Mouse (Mus musculus) hindbrain, embryonic 11.5 days (tissue): ENCODE results near the gene Siah2. TPM values are rescaled to one million over a fixed set of nuclear protein-coding genes. Genes with fewer than 3 reads are reported as not detected.
A peak's percentile ranks its signal among the peaks of the same experiment; 100 is the strongest.

Experiments
- ATAC-seq: fragments of 200-750 bp; cut with Nextera tagmentation; 2 replicates; pipeline ENCODE4 v1.8.0; 2017; ENCODE audit warnings: mild to moderate bottlenecking, moderate TSS enrichment, moderate library complexity; ENCODE audit not compliant: low FRiP score
- DNase-seq: peaks from one replicate; pipeline ENCODE4 v3.0.0-alpha.2; 2015; ENCODE audit warnings: low spot score
- H3K27ac ChIP-seq: fragments of 300-500 bp; sonication (generic); 2 replicates; pipeline ENCODE4 v1.5.1; 2014; ENCODE audit warnings: mild to moderate bottlenecking, low read depth, low read length
- H3K27me3 ChIP-seq: fragments of 300-500 bp; sonication (generic); 2 replicates; pipeline ENCODE4 v1.6.1; 2014; ENCODE audit warnings: mild to moderate bottlenecking, low read length, moderate library complexity, mixed read lengths; ENCODE audit not compliant: control insufficient read depth, insufficient read depth
- H3K36me3 ChIP-seq: fragments of 300-500 bp; sonication (generic); 2 replicates; pipeline ENCODE4 v1.6.1; 2014; ENCODE audit warnings: mild to moderate bottlenecking, low read length, moderate library complexity, mixed read lengths; ENCODE audit not compliant: control insufficient read depth, insufficient read depth
- H3K4me1 ChIP-seq: fragments of 300-500 bp; sonication (generic); replicated peaks from 2 replicates; pipeline ENCODE4 v1.6.1; 2014; ENCODE audit warnings: low read length, mixed read lengths; ENCODE audit not compliant: control insufficient read depth, insufficient read depth
- H3K4me2 ChIP-seq: fragments of 300-500 bp; sonication (generic); replicated peaks from 2 replicates; pipeline ENCODE4 v1.6.1; 2014; ENCODE audit warnings: mild to moderate bottlenecking, low read depth, low read length
- H3K4me3 ChIP-seq: fragments of 300-500 bp; sonication (generic); 2 replicates; pipeline ENCODE4 v1.5.1; 2014; ENCODE audit warnings: low read depth, low read length
- H3K9ac ChIP-seq: fragments of 300-500 bp; sonication (generic); 2 replicates; pipeline ENCODE4 v1.6.1; 2014; ENCODE audit warnings: low read depth, low read length
- H3K9me3 ChIP-seq: fragments of 300-500 bp; sonication (generic); 2 replicates; pipeline ENCODE4 v1.6.1; 2016; ENCODE audit warnings: low read length; ENCODE audit not compliant: control insufficient read depth
- WGBS: fragments of 180-500 bp; shearing (Covaris S2); extraction: QIAGEN DNeasy Blood & Tissue Kit; methylation state at CpG from one replicate; pipeline ENCODE4 v1.1.7; 2014; 5-methylcytosine and 5-hydroxymethylcytosine counted together
- polyA plus RNA-seq: library from polyadenylated mRNA; unstranded; fragments of >200 nt; fragmentation: Nextera tagmentation; extraction: Ambion mirVana; gene quantifications from 2 replicates; pipeline ENCODE4 v1.2.1, GENCODE M21; 2014

The Siah2 gene
- polyA plus RNA-seq, 1 experiment from 2014 or later: 4.9 TPM

- Histone ChIP-seq H3K4me3 (no peak overlapping the region), H3K9me3 (no peaks in the 10 kb centered on the region), H3K27ac (no peak overlapping the region), H3K4me2 (no peak overlapping the region), H3K36me3 (no peaks in the 10 kb centered on the region), H3K9ac (no peak overlapping the region), H3K4me1 (no peaks in the 10 kb centered on the region), H3K27me3 (no peaks in the 10 kb centered on the region)
- no peak for ATAC-seq
- no peak for DNase-seq
- WGBS: 92% methylated on average over 4 of the region's 4 CpGs
Measured at GRCm38 (mm10) chr3:58660636-58661035, 31.6 kb downstream of the Siah2 start.

GRCm38 (mm10) chr3:58657356-58657755 is 34.8 kb downstream of the Siah2 start:
- no peak for ATAC-seq

GRCm38 (mm10) chr3:58655362-58656130 is 36.7 kb downstream of the Siah2 start:
- peak; percentile 79; the same call in 1 of the 2 replicates for ATAC-seq
- no peaks in the 10 kb centered on the region for H3K36me3 ChIP-seq

More at GRCm38 (mm10) chr3:58657356-58657755, 34.8 kb downstream of the Siah2 start:
- Histone ChIP-seq H3K9me3 (no peaks in the 10 kb centered on the region), H3K27ac (no peak overlapping the region), H3K4me3 (no peak overlapping the region), H3K4me1 (no peaks in the 10 kb centered on the region), H3K4me2 (no peak overlapping the region), H3K36me3 (no peaks in the 10 kb centered on the region), H3K9ac (no peak overlapping the region), H3K27me3 (no peaks in the 10 kb centered on the region)
- peak; percentile 44 for DNase-seq
- WGBS: 40% methylated on average over 2 of the region's 2 CpGs

GRCm38 (mm10) chr3:58653907-58654306 is 38.3 kb downstream of the Siah2 start:
- no peaks in the 10 kb centered on the region for H3K9me3 ChIP-seq
- ATAC-seq: no peak
- peak; percentile 39 for DNase-seq
- H3K4me3 ChIP-seq: no peak overlapping the region
- no peak overlapping the region for H3K9ac ChIP-seq
- H3K4me1 ChIP-seq: no peaks in the 10 kb centered on the region
- no peaks in the 10 kb centered on the region for H3K36me3 ChIP-seq
- WGBS: 67% methylated on average over 5 of the region's 5 CpGs
- H3K27me3 ChIP-seq: no peaks in the 10 kb centered on the region
- no peak overlapping the region for H3K27ac ChIP-seq
- no peak overlapping the region for H3K4me2 ChIP-seq

More at GRCm38 (mm10) chr3:58655362-58656130, 36.7 kb downstream of the Siah2 start:
- Histone ChIP-seq H3K4me2 (no peak overlapping the region), H3K4me3 (no peak overlapping the region), H3K27me3 (no peaks in the 10 kb centered on the region), H3K9me3 (no peaks in the 10 kb centered on the region), H3K4me1 (no peaks in the 10 kb centered on the region), H3K27ac (no peak overlapping the region), H3K9ac (no peak overlapping the region)
- WGBS: 64% methylated on average over 17 of the region's 17 CpGs
- DNase-seq: peak; percentile 79

- ATAC-seq (no peak), DNase-seq (no peak)
- H3K36me3 ChIP-seq: no peaks in the 10 kb centered on the region
- 86% methylated on average over 4 of the region's 4 CpGs for WGBS
- no peak overlapping the region for H3K4me3 ChIP-seq
- H3K9me3 ChIP-seq: no peaks in the 10 kb centered on the region
- no peak overlapping the region for H3K9ac ChIP-seq
- H3K4me1 ChIP-seq: no peaks in the 10 kb centered on the region
- H3K4me2 ChIP-seq: no peak overlapping the region
- no peak overlapping the region for H3K27ac ChIP-seq
- no peaks in the 10 kb centered on the region for H3K27me3 ChIP-seq
Measured at GRCm38 (mm10) chr3:58650328-58650727, 41.9 kb downstream of the Siah2 start.

GRCm38 (mm10) chr3:58647179-58647578 is 45.0 kb downstream of the Siah2 start:
- no peak overlapping the region for H3K4me3 ChIP-seq
- no peak overlapping the region for H3K9ac ChIP-seq
- no peaks in the 10 kb centered on the region for H3K36me3 ChIP-seq
- 86% methylated on average over 2 of the region's 2 CpGs for WGBS
- H3K4me2 ChIP-seq: no peak overlapping the region
- ATAC-seq (no peak), DNase-seq (no peak)
- H3K27me3 ChIP-seq: no peaks in the 10 kb centered on the region
- no peak overlapping the region for H3K27ac ChIP-seq
- no peaks in the 10 kb centered on the region for H3K4me1 ChIP-seq
- no peaks in the 10 kb centered on the region for H3K9me3 ChIP-seq

GRCm38 (mm10) chr3:58646180-58646579 is 46.0 kb downstream of the Siah2 start:
- no peak overlapping the region for H3K4me3 ChIP-seq
- 86% methylated on average over 4 of the region's 4 CpGs for WGBS
- H3K36me3 ChIP-seq: no peaks in the 10 kb centered on the region
- H3K9me3 ChIP-seq: no peaks in the 10 kb centered on the region
- no peaks in the 10 kb centered on the region for H3K27me3 ChIP-seq
- H3K4me1 ChIP-seq: no peaks in the 10 kb centered on the region
- H3K9ac ChIP-seq: no peak overlapping the region
- H3K4me2 ChIP-seq: no peak overlapping the region
- DNase-seq (no peak), ATAC-seq (no peak)
- H3K27ac ChIP-seq: no peak overlapping the region

- H3K27ac ChIP-seq: no peak within 1 kb of the TSS; the same call in 1 of the 2 replicates
- WGBS: under 1% methylated on average over 34 of the region's 34 CpGs
Measured at GRCm38 (mm10) chr3:58636406-58637295, 55.5 kb downstream of the Siah2 start, which contains the start of gene Erich6. Gene Erich6 (minus strand): TSS chr3:58637207.

More at GRCm38 (mm10) chr3:58636406-58637295, 55.5 kb downstream of the Siah2 start, which contains the start of gene Erich6:
- Histone ChIP-seq H3K4me1 (no peaks in the 10 kb centered on the region), H3K4me2 (peak within 1 kb of the TSS; percentile 83), H3K27me3 (no peaks in the 10 kb centered on the region), H3K36me3 (no peaks in the 10 kb centered on the region), H3K9ac (peak within 1 kb of the TSS; percentile 42), H3K9me3 (no peaks in the 10 kb centered on the region), H3K4me3 (peak within 1 kb of the TSS; percentile 40)
- ATAC-seq (peak; percentile 88), DNase-seq (peak; percentile 75)
